Mouse (Mus musculus): ENCODE results near the gene Atxn1.

Atxn1 gene

DNA sequence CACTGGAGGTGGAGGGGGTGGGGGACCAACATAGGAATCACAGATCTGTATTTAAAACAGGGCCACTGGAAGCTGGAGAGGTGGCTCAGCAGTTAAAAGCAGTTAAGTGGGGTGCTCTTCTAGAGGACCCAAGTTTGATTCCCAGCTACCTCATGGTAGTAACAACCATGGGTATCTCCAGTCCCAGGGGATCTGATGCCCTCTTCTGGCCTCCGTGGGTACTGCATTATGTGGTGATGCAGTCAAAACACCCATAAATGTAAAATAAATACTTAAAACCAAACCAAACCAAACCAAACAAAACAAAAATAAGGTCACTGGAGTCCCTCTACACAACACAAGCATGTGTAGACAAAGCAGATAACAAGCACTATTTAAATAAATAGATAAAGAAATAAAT, 32.9 kb downstream of the Atxn1 start:
- no peak for DNase-seq (ENCODE audit: low read depth in 1 of 2, low spot score in 2 of 2)

DNA sequence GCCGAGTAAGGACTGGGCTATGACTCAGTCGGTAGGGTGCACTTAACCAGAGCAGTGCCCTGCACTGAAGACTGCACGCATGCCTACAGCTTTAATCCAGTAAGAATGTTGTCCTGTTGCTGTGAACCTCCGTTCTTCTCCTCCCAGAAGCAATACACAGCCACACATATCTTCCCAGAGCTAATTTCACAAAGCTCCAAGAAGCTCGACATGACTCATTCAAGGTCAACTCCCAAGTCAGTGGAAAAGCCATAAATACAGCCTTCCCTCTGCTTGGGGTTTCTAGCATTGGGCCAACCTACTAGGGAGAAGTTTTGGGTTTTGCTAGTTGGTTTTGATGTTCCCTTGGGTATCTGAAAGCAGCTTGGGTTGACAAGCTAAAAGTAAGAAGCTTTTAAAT, 33.6 kb downstream of the Atxn1 start:
- no peak for DNase-seq (ENCODE audit: low read depth in 1 of 2, low spot score in 2 of 2)

DNA sequence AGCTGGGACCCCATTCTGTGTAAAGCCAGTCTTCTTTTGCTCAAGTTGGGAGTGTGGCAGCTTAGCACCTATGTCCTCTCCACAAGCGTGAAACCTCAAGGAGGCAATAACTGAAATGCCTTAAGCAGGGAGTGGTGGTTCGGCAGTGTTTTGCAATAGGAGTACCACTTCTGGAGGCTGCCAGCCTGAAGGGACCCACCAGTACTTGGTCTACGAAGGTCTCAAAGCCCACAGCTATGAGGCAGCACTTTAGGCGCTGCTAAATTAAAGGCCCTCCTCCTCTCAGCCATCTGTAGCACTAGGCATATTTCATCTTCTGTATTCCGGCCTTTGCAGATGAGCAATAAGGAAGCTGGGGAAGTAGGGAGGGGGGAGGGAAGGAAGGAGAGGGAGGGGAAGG, 35.1 kb downstream of the Atxn1 start:
- no peak for DNase-seq (ENCODE audit: low read depth in 1 of 2, low spot score in 2 of 2)

DNA sequence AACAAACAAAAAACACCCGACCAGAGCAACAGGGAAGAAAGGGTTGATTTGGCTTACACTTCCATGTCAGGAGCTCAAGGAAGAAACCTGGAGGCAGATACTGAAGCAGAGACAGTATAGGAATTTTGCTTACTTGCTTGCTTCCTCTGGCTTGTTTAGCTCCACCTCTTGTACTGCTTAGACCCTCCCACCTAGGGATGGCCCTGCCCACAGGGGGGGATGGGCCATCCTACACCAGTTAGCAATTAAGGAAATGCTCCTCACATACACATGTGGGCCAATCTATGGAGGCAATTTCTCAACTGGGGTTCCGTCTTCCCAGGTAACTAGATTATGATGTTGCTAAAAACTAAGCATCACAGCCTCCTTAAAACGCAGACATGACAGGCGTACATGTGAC, 39.5 kb downstream of the Atxn1 start:
- DNase-seq (ENCODE audit: low read depth in 1 of 2, low spot score in 2 of 2): no peak

DNA sequence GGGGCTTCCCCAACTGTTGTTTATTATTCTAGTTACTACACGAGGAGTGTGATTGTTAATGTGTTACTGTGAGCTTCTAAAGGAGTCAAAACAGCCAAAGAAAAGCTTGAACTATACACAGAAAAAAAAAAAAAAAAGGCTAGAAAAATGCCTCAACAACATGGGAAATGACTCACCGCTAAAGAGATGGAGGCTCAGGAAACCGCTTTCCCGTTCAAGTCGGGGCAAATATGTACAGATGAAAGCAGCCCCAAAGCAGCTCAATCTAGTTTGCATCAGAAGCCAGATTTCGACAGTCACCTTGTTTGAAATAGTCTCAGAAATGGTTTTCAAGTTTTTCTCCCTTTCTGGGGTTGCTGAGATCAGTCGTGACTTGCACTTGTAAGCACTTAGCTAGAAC, 40.3 kb downstream of the Atxn1 start:
- DNase-seq (ENCODE audit: low read depth in 1 of 2, low spot score in 2 of 2): no peak

DNA sequence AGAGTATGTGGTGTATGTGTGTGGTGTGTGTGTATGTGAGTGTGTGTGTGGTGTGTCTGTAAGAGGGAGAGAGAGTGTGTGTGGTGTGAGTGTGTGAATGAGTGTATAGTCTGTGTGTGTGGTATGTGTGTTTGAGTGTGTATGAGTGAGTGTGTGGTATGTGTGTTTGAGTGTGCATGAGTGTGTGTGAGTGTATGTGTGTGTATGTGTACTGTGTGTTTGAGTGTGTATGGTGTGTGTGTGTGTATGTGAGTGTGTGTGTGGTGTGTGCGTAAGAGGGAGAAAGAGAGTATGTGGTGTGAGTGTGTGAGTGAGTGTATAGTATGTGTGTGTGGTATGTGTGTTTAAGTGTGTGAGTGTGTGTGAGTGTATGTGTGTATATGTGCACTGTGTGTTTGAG, 41.7 kb downstream of the Atxn1 start:
- DNase-seq (ENCODE audit: low read depth in 1 of 2, low spot score in 2 of 2): no peak

DNA sequence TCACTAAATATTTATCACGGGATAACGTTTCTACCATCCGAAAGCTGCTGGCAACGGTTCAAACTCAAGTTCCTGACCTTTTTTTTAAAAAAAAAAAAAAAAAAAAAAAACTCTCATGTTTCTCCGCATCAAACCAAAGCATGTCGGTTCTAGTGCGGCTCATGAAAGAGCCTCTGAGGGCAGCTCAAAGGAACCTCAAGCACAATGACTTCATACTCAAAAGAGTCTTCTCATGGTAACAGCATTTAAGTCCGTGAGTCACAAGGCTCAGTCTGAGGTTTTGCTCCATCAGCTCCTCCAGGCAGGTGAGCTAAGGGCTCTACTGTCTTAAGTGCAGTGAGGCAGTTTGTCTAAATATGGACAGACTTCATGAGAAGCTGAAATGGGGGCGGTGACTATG, 42.3 kb downstream of the Atxn1 start:
- DNase-seq (ENCODE audit: low read depth in 1 of 2, low spot score in 2 of 2): no peak

DNA sequence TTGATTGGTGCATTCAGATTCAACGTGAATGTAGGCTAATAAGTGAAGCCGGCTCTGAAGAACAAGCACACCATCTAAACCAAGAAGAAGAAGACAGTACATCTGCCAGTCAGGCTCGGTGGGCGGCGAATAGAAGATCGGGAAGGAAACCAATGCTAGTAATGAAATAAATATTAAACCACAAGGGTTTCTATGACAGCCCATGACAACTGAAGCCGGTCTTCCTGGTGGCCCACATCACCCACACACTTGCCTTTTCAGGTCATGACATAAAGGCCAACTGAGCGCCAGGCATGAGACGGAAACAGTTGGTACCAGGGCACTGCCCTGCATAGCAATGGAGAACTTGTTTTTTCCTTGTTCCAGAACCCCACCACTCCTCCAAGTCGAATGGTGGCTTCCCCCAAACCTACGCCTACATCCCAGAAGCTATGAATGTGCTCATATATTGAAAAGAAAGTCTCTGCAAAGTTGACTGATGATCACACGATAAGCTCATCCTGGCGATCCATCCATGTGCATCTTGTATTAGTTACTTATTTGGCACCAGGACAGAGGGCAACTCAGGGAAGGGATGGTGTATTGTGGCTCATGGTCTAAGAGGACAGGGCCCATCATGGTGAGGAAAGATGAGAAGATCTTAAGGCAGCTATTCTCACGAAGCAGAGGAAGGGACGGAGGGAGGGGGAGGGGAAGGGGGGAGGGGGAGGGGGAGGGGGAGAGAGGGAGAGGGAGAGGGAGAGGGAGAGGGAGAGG, 45.7 kb downstream of the Atxn1 start:
- no peak for DNase-seq (ENCODE audit: low read depth in 1 of 2, low spot score in 2 of 2)

DNA sequence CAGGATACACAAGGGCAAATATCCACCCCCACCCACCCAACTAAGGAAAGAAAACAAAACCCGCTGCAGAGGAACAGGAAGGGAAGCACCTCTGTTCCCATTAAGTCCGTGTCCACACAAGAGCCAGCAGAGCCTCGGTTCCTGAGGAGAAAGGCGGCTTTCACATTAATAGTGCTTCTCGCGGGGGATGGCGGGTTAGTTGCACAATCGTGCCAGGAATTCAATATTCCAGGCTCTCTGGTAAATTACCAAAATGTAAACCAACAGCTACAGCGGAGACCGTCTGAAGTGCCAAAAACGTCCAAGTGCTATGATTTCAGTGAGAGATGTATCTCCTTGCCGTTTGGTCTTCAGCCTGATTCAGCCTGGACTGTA, 46.8 kb downstream of the Atxn1 start:
- DNase-seq (ENCODE audit: low read depth in 1 of 2, low spot score in 2 of 2): no peak

DNA sequence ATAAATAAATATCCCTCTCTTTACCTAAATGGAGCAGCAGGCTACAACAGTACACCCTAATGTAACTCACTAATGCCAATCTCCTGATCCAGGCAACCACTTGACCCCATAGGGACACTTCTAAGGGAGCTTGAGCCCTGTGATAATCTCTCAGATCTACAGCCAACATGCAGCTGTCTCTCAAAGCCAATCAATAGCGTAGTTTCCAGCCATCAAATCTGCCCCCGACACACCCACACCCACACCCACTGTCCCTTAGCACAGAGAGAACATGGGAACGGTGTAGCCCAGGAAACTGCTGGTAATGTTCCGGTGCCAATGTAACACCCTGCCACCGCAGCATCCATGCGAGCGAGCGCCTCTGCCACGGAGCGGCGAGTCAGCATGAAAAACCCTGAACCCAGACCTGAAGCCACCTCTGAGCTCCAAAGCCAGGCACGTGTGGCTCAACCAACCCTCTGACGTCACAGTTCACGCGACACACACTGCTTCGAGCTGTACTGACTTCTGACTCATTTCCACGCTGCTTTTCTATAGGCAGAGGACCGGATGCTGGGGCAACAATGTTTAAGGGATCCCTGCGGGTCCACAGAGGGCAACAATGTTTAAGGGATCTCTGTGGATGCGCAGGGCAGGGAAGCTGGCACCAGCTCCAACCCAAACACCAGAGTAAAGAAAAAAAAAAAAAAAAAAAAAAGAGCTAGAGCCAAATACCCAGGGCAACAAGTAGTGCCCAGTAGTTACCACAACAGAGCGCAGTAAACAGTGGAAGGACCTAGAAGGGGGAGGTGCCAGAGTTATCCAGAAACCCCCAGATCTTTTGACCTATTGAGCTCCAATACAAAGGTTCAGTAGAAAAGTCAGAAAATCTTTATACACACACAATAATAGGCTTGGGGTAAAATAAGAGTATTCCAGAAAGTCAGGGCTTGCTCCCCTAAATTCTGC, 47.5 kb downstream of the Atxn1 start:
- no peak for DNase-seq (ENCODE audit: low read depth in 1 of 2, low spot score in 2 of 2)

DNA sequence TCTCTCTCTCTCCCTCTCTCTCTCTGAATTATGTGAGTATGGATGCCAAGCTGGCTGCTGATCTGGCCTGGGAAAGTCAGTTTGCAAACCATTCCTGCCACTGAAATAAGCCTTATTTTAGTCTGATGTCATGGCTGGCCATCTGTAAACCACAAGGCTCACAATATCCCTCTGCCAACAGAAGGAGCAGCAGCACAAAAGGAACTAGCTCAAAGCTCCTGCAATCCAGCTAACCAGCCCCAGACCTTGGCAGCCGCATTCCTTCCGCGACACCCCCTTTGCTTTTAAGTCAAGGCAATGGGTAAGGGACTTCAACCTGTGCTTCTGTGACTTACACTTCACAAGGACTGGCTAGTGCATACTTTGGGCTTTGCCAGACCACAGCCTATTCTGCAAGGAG, 48.9 kb downstream of the Atxn1 start:
- no peak for DNase-seq (ENCODE audit: low read depth in 1 of 2, low spot score in 2 of 2)

DNA sequence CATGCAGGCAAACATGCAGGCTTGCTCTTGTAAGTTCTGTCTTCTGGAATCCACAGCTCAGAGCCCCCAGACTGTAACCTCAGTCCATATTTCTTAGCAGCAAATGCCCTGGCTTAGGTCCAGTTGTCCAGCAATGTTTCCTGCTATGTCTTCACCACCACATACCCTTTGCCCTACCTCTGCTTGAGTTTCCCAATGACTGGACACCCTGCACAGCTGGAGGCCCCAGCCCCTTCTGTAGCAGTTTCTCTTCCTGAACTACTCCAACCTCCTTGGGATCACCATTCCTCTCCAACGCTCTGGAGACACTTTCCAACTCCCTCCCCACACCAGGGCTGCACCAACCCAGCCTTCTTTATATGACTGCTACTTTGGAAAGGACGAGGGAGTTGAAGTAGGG, 49.8 kb downstream of the Atxn1 start:
- DNase-seq (ENCODE audit: low read depth in 1 of 2, low spot score in 2 of 2): no peak

DNA sequence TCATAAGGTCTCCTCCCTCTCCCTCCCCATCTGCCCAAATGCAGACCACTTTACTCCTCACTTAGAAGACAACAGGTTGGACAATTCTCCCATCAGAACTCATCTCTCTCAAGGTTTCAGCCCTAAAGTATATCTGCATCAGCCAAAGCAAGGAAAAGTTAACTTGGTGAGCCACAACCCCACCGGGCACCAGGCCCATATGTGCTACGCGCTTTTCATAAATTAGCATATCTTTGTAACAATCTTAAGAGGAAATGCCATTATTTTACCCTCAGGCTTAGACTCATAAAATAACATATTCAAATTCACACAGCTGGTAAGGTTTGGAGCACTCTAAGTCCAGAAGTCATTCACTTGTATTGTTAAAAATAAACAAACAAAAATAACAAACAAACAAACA, 50.7 kb downstream of the Atxn1 start:
- DNase-seq (ENCODE audit: low read depth in 1 of 2, low spot score in 2 of 2): no peak

DNA sequence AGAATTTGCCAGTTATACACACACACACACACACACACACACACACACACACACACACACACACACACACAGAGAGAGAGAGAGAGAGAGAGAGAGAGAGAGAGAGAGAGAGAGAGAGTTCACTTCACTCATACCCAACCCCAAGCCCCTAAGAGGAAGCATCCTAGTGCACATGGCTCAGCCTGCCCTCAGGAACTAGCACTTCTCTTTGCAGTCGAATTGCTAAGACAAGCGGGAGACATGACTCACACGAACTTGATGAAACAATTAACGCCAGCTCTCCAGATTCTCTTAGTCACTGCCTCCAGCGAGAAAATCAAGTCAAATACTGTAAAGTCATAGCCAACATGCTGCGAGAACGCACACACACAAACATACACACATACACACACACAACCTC, 53.0 kb downstream of the Atxn1 start:
- DNase-seq (ENCODE audit: low read depth in 1 of 2, low spot score in 2 of 2): peak in 1 of 2 experiments; percentile 36

DNA sequence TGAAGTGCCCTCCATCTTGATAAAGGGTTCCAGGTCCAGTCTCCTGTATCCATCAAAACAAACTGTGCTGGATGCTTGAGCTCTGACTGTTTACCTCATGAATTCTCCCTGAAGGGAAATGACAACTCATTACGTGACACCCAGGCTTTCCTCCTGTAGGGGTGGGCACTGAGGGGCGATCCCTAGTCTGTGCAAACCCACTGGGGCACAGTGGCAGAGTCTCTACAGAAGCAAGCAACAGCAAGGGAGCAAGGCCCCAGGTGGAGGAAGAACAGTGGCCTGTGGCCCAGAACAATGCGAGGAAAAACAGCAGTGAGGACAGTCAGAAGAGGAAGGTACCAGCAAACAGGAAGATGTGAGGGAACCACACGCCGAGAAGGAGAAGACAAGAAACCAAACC, 53.7 kb downstream of the Atxn1 start:
- DNase-seq (ENCODE audit: low read depth in 1 of 2, low spot score in 2 of 2): no peak

DNA sequence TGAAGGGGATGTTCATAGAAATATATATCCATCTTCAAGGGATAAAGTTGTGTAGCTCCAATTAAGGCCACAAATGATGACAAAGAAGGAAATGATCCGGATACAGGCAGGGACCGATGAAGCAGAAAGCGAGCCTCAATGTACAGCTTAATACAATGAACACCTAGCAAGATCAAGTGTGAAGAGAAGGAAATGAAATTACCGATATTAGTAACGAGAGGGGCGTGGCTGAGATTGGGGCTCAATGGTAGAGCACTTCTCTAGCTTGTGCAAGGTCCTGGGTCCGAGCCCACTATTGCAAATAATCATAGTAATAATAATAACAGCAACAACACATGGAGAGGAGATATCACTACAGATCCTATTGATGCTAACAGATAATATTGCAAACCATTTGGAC, 54.5 kb downstream of the Atxn1 start:
- no peak for DNase-seq (ENCODE audit: low read depth in 1 of 2, low spot score in 2 of 2)

DNA sequence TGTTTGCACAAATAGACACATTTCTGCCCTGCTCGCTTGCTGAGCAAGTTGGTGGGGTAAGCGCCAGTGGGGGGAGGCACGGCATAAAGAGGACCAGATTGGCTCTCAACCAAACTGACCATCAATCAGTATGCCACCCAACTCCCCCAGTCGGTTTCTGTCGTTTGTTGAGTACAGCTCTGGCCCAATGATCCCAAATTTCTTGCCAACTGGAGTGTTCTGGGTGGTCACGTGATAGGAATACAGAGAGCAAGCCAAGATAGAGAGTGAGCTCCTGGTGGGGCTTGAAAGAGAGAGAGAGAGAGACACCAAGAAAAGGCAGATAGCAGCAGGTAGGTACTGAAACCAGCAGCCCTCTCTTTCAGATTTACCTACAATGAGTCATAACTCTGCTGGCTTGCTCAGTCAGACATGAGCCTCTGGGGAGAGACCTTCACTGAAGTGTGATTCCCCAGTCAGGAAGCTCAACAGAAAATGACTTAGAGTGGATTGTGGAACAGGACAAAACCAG, 57.6 kb downstream of the Atxn1 start:
- DNase-seq (ENCODE audit: low read depth in 1 of 2, low spot score in 2 of 2): no peak

DNA sequence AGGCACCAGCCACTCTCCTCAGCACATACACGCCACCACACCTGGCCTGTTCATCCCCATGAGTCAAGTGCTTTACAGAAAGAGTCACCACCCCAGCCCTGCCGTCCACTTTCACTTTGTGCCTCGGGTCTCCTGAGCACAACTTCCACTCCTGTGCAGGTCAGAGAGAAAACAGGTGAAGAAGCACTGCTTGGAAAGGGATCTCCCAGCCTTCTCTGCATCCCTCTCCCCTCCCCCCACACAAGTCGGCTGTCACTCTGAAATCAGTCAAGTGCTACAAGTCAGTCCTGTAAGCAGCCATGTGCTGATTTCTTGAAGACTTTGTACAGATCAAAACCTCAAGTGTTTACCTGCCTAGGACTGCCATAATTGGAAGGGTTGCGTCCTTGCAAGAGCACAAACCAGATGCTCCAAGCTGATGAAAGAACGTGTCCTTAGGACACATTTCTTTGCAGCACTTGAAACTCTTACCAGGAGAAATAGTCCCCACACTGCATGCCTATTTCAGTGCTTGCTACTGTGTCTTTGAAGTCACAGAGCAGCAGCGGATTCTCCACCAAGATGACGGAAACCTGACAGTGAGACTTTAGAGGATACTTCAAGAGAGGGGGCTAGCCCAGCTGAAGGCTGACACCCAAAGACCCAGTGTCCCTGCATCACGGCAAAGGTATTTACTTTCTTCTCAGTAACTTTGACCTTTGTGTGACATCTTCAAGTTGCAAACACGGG, 58.2 kb downstream of the Atxn1 start:
- no peak for DNase-seq (ENCODE audit: low read depth in 1 of 2, low spot score in 2 of 2)

DNA sequence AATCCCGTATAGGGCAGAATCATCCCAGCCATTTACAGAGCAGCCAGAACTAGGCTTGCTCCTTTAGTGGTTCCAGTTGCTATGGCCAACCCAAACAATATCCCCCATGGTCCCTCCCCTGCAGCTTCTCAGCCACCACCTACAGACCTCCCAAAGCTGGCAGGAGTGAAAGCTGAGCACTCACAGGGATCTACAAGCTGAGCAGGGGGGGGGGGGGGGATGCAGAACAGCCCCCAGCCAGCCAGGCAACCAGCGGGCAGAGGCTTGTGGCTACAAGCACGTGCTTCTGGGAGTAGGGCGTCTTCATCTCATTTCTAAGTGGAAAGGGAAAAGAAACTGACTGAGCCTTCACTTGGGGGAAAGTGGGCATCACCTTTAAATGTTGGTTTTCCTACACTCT, 59.9 kb downstream of the Atxn1 start:
- no peak for DNase-seq (ENCODE audit: low read depth in 1 of 2, low spot score in 2 of 2)

DNA sequence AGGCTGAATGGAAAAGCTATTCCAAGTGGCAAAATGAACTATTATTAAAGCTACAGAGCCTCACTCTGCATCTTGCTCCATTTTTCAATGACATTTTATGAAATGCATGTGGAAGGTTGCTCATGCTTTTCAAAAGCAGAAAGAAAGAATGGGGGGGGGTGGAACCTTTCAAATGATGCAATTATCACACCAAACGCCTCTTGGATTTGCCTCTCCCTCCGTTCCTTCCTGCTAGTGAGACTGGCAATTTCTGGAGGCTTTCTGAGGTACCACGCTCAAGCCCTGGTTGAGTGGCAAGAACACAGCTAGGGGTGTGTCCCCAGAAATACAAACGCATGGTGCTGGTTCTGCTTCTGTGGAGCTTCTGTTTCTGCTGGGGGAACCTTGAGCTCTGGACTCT, 60.4 kb downstream of the Atxn1 start:
- DNase-seq (ENCODE audit: low read depth in 1 of 2, low spot score in 2 of 2): no peak

DNA sequence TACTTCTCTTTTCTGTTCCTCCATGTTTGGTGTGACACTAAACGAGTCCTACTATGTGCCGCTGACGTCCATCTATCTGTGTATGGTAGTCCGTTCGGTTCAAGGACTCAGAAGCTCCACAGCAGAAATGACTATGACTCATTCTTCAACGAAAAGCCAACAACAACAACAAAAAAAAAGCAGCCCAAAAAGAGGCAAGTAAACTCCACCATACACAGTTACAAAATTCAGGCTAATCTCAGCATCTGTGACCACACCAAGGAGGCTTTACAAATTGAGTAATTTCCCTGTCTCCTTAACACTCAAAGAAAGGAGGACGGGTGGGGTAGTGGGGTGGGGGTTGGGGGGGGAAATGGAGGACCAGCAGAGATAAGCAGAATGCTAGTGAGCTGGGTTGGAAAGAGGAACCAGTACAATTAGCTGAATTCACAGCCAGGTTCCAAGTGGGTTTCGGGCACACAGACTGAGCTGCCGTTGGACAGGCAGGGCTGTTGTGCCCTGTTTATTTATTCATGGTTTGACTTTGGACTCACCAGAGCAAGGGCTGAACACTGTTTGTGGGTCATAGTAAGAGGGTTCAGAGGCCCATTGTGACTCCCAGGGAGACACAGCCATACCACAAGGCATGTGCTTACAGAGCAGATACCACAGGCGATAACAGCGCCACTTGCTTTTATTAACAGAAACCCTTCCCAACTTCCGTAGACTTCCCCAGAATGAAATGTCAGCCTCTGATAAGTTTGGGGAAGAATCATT, 61.1 kb downstream of the Atxn1 start:
- DNase-seq (ENCODE audit: low read depth in 1 of 2, low spot score in 2 of 2): no peak

All from monocyte, adult 2 months (primary cell).